Mouse (Mus musculus) T-helper 17 cell (primary cell): ENCODE measurements around the gene Cebpz.

Source experiments
- in situ Hi-C, 2 experiments: fragments of 300-600 bp; cut with MboI, MseI; formaldehyde crosslinking; loops; 1 replicate in 1 of 2; 2 replicates in 1 of 2; pipeline ENCODE4 v1.15.1; 2025; ENCODE audit warnings: high pct_unique_total_duplicates in 2 of 2

Gene Cebpz

DNA sequence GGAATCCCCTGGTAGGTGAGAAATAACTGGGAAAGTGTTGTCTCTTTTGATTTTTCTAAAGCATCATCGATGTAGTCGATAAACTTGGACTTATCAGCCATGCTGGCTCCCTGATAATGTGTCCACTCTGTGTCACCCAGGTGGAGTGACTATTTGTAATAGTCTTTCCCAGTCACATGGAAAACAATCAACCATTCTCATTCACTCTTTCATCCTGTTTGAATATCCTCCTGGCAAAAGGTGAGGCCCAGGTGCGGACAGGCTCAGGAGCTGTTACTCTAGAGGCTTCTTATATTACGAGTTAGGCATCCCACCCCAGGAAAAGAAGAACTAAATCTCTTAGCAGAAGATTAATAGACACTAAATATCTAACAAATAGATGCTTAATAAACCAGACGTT, 30.0 kb downstream of the Cebpz start, which contains the start of gene Sult6b1:
Gene Sult6b1, minus strand, starts transcription at position 101 of the 400 bp plus-strand sequence.
- in situ Hi-C loops = no loop called here

DNA sequence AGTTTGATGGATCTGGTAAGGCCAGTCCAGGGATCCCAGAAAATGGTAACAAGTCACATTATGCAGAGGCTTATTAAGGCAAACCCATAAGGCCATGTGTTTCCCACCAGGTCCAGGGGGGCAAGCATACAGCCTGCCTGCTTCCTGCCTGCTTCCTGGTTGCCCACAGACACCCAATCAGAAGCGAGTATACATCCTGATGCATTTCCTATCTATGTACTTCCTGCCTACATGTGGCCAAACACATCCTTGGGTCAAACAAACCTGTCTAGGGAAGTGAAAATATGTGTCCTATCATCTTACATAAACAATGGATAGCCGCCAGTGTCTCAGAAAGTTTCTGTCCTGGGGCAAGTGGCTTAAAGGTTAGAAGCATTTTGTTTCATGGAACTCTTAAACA, 33.7 kb downstream of the Cebpz start:
- in situ Hi-C loops = no loop called here

- in situ Hi-C loops = loop anchor here in 1 of 2 experiments (10.0 kb wide), 1 partner anchor 679 kb away; no protein-coding TSS in a partner anchor
Measured at GRCm38 (mm10) chr17:78895394-78895793, 41.5 kb downstream of the Cebpz start.

DNA sequence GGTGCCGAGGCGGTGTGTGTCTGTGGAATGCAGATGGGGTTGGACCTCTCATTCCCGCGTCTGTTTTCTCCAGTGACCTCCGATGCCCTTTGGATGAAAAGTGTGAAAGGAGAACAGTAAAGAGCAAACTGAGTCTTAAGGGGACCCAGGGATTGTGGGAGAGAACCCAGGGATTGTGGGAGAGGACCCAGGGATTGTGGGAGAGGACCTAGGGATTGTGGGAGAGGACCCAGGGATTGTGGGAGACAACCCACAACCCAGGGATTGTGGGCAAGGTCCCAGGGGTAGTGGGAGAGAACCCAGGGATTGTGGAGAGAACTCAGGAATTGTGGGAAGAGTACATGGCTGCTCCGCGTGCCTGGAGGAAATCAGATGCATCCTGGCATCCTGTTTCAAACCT, 41.9 kb downstream of the Cebpz start:
- in situ Hi-C loops = loop anchor here in 1 of 2 experiments (10.0 kb wide), 1 partner anchor 680 kb away; no protein-coding TSS in a partner anchor

DNA sequence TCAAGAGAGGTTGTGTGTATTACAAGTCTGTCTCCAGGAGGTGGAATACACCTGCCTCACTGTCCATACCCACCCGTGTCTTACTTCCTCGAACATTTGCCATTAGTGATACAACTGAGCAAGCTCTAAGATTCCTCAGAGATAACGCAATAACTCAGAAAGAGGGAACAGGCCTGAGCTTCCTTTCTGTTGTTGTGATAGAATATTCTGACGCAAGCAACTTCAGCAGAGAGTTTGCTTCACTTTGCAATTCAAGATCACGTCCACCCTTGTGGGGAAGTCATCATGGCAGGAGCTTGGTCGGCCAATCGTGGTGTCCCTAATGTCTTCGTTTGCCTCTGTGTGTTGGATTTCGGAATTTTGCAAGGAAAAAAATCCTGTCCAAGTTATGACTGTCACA, 45.8 kb downstream of the Cebpz start:
- in situ Hi-C loops = loop anchor here in 1 of 2 experiments (10.0 kb wide), 1 partner anchor 684 kb away; no protein-coding TSS in a partner anchor

GRCm38 (mm10) chr17:78889184-78889583, 47.7 kb downstream of the Cebpz start:
- in situ Hi-C loops = loop anchor here in 1 of 2 experiments (10.0 kb wide), 1 partner anchor 686 kb away; no protein-coding TSS in a partner anchor

- in situ Hi-C loops = loop anchor here in 1 of 2 experiments (10.0 kb wide), 1 partner anchor 686 kb away; no protein-coding TSS in a partner anchor
Measured at GRCm38 (mm10) chr17:78888554-78888953, 48.3 kb downstream of the Cebpz start.

DNA sequence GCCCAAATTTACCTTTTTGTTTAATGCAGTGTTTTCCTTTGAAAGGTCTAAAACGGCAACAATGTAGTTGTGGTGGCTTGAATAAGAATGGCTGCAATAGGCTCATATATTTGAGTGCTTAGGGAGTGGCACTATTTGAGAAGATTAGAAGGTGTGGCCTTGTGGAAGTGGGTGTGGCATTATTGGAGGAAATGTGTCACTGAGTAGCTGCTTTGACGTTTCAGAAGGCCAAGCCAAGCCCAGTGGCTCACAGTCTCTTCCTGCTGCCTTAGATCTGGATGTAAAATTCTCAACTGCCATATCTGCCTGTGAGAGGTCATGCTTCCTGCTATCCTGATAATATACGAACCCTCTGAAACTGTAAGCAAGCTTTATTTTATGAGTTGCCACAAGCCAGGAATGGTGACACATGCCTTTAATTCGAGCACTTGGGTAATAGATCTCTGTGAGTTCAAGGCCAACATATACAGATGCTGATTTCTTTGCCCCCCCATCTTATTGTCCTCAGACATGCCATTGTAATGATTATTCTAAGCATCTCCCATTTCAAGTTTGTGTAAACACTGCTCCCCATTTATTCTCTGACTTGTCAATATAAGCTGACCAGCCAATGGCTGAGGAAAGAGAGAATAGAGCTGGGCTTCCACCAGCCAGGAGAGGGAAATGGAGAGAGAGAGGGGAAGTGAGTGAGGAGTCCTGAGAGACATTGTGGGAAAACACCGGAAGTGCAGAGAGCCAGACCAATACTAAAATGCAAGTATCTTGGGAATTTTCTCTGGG, 51.4 kb downstream of the Cebpz start:
- in situ Hi-C loops = loop anchor here in 1 of 2 experiments (10.0 kb wide), 1 partner anchor 689 kb away; no protein-coding TSS in a partner anchor

- in situ Hi-C loops = loop anchor here in 1 of 2 experiments (10.0 kb wide), 1 partner anchor 692 kb away; no protein-coding TSS in a partner anchor
Measured at GRCm38 (mm10) chr17:78883291-78883690, 53.6 kb downstream of the Cebpz start.

DNA sequence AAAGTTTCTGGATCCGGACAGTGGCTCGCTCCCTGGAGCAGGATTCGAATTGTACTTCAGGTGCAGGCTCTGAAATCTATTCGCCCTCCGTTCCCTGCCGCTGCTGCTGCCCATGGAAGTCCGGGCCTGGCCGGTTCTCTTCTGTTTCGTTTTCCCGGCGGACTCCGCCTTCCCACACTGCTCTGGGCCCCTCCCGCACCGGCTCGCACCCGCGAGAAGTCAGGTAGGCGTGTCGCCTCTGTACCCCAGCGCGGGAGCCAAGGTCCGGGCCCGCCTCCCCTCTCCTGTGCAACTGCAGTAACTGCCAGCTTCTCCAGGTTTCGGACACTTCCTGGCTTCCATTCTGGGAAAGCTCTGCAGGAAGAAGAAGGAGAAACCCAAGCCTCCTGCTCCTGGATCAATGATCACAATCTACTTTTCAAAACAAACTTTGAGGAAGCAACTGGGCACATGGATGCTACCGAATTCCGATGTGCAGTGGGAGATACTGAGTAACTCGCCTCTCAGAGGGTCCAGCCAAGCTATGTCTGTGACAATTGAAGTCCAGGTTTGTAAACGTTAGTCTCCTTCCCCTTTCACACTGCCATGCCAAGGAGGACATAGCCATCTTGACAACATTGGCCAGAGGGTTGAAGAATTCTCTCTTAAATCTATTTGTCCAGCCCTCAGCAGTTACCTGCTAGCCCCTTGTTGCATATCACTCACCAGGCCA, 54.3 kb downstream of the Cebpz start, which contains the start of gene Eif2ak2:
Gene Eif2ak2, minus strand, starts transcription at position 173 of the 712 bp plus-strand sequence.
- in situ Hi-C loops = loop anchor here in 1 of 2 experiments (10.0 kb wide), 1 partner anchor 692 kb away; no protein-coding TSS in a partner anchor

- in situ Hi-C loops = loop anchor here in 1 of 2 experiments (10.0 kb wide), 1 partner anchor 693 kb away; no protein-coding TSS in a partner anchor
Measured at GRCm38 (mm10) chr17:78881878-78882304, 55.0 kb downstream of the Cebpz start.

DNA sequence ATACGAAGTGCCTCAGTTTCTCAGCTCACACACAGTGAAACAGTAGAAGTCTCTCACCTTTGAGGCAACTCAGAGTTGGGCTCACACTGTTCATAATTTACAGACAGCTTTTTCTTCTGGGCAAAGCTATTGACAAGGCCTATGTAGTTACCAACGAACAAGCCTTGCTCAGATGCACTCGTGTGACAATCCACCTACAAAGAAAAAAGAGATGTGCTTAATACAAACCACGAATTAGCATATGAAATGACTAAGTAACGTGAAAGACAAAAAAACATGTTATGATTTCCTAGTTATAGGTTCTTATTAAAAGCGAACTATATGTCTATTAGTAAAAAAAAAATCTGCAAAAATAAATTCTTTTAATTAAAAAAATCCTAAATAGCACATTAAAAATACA, 63.0 kb downstream of the Cebpz start:
- in situ Hi-C loops = no loop called here
